In the genomic region with DNA sequence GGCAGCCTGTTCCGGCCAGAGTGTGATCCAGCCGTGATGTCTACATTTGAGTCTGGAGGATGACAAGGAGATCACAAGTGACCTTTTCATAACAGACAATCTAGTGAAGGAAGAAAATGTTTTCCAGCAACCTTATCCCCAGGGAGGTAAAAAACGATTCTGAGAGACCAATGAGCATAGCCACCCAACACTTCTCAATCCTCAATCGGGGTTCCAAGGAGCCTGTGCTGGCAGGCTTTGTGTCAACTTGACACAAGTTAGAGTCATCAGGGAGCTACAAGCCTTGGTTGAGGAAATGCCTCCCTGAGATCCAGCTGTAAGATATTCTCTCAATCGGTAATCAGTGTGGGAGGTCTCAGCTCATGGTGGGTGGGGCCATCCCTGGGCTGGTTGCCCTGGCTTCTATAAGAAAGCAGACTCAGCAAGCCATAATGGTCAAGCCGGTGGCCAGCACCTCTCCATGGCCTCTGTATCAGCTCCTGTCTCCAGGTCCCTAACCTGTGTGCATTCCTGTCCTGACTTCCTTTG, we compare ENCODE assay signal across 8 mouse cellular contexts. TPM values are rescaled to one million over a fixed set of nuclear protein-coding genes. Genes with fewer than 3 reads are reported as not detected.
DNase-seq lines count a peak whose midpoint lies in the region; ATAC-seq and TF ChIP-seq lines count a peak whose summit lies in the region.

A gene (minus strand): TSS at position 51 of the 528 bp plus-strand sequence.

- no peak for TF ChIP-seq CTCF in kidney, postnatal 0 days (IDR thresholded peaks at IDR 0.05; ENCODE audit: low read depth)

- WGBS in heart, embryonic 12.5 days, result 56% methylated on average over 6 of the region's 6 CpGs
- 51% methylated on average over 6 of the region's 6 CpGs for WGBS in kidney, postnatal 0 days
- WGBS in neural tube, embryonic 15.5 days, result 70% methylated on average over 6 of the region's 6 CpGs

- peak within 1 kb of the TSS; percentile 50 for H3K9ac ChIP-seq in heart, embryonic 12.5 days
- H3K9ac ChIP-seq in kidney, postnatal 0 days (ENCODE audit: low read depth, low read length), result peak within 1 kb of the TSS; percentile 5; the same call in 1 of the 2 replicates
- no peak within 1 kb of the TSS for H3K9ac ChIP-seq in neural tube, embryonic 15.5 days (replicated peaks)

- H3K4me3 ChIP-seq in heart, embryonic 12.5 days, result peak within 1 kb of the TSS; percentile 20
- H3K4me3 ChIP-seq in kidney, postnatal 0 days (replicated peaks; ENCODE audit: low read depth, low read length), result peak within 1 kb of the TSS; percentile 0; the same call in 1 of the 2 replicates
- H3K4me3 ChIP-seq in neural tube, embryonic 15.5 days (replicated peaks), result no peak within 1 kb of the TSS

- peaks cover 54% of the 10 kb centered on the region for H3K4me1 ChIP-seq in heart, embryonic 12.5 days (replicated peaks)
- peaks cover 31% of the 10 kb centered on the region for H3K4me1 ChIP-seq in kidney, postnatal 0 days (replicated peaks; ENCODE audit: insufficient read depth, low read length)
- H3K4me1 ChIP-seq in neural tube, embryonic 15.5 days, result peaks cover 13% of the 10 kb centered on the region

- no peaks in the 10 kb centered on the region for H3K36me3 ChIP-seq in heart, embryonic 12.5 days
- no peaks in the 10 kb centered on the region for H3K36me3 ChIP-seq in kidney, postnatal 0 days (ENCODE audit: insufficient read depth, low read length)
- H3K36me3 ChIP-seq in neural tube, embryonic 15.5 days, result no peaks in the 10 kb centered on the region

- no peak for ATAC-seq in heart, embryonic 12.5 days (ENCODE audit: insufficient number of reproducible peaks, low FRiP score)
- no peak for ATAC-seq in kidney, postnatal 0 days (replicated peaks; ENCODE audit: low FRiP score, low read depth)
- no peak for ATAC-seq in neural tube, embryonic 15.5 days (ENCODE audit: low FRiP score)

- peak; percentile 52 to 60 for DNase-seq in lung, adult 18-20 months
- DNase-seq in lung, postnatal 14 days, result no peak
- no peak for DNase-seq in kidney, postnatal 0 days (ENCODE audit: low spot score)
- DNase-seq in frontal cortex, adult 2 months (ENCODE audit: extremely low spot score in 1 of 2, low spot score in 1 of 2), result no peak
- DNase-seq in cerebellum, postnatal 10 days, result no peak
- no peak for DNase-seq in Muller cell, postnatal 12 days (ENCODE audit: inconsistent ontology term)

- H3K27me3 ChIP-seq in heart, embryonic 12.5 days (replicated peaks), result no peaks in the 10 kb centered on the region
- no peaks in the 10 kb centered on the region for H3K27me3 ChIP-seq in kidney, postnatal 0 days (ENCODE audit: insufficient read depth, low read length)
- H3K27me3 ChIP-seq in neural tube, embryonic 15.5 days (replicated peaks), result no peaks in the 10 kb centered on the region

- peak within 1 kb of the TSS; percentile 51 for H3K4me2 ChIP-seq in heart, embryonic 12.5 days
- peak within 1 kb of the TSS; percentile 37 for H3K4me2 ChIP-seq in kidney, postnatal 0 days (ENCODE audit: low read length)
- no peak within 1 kb of the TSS for H3K4me2 ChIP-seq in neural tube, embryonic 15.5 days

- peaks cover 6% of the 10 kb centered on the region; the same call in 1 of the 2 replicates for H3K9me3 ChIP-seq in heart, embryonic 12.5 days (replicated peaks)
- no peaks in the 10 kb centered on the region for H3K9me3 ChIP-seq in kidney, postnatal 0 days (replicated peaks; ENCODE audit: low read length)
- no peaks in the 10 kb centered on the region for H3K9me3 ChIP-seq in neural tube, embryonic 15.5 days (replicated peaks)

- H3K27ac ChIP-seq in heart, embryonic 12.5 days (ENCODE audit: poor library complexity, severe bottlenecking), result peak within 1 kb of the TSS; percentile 93
- H3K27ac ChIP-seq in kidney, postnatal 0 days, result peak within 1 kb of the TSS; percentile 72
- peak within 1 kb of the TSS; percentile 34 for H3K27ac ChIP-seq in neural tube, embryonic 15.5 days (replicated peaks)

RNA-seq across cellular contexts. Expression of the gene that starts here (rescaled TPM):
- polyA plus RNA-seq in heart, embryonic 12.5 days (2016; fragmentation: Nextera tagmentation; extraction: Ambion mirVana), result 6.2 and 7.1 TPM in 2 replicates
- 14.5 and 15.4 TPM in 2 replicates for polyA plus RNA-seq in kidney, postnatal 0 days (2015; fragmentation: Nextera tagmentation; extraction: Ambion mirVana)
- polyA plus RNA-seq in neural tube, embryonic 15.5 days (2015; fragmentation: Nextera tagmentation; extraction: Ambion mirVana), result 2.3 and 3.1 TPM in 2 replicates
- polyA plus RNA-seq in frontal cortex, adult 2 months (2012; rRNA removed), result 0.84 and 1.1 TPM in 2 replicates

Comparison
In these comparisons a context has a peak if more than half of its experiments do, and no peak if none do; other contexts are left out.
1. DNase-seq: peak in lung, adult 18-20 months (2 of 2); none in lung, postnatal 14 days (single experiment), kidney, postnatal 0 days (single experiment), frontal cortex, adult 2 months (0 of 2), cerebellum, postnatal 10 days (0 of 2) and Muller cell, postnatal 12 days (single experiment).
2. H3K27ac ChIP-seq: peak in every context shown above with its lines; median percentile 93 in heart, embryonic 12.5 days; 72 in kidney, postnatal 0 days; 34 in neural tube, embryonic 15.5 days.